Mouse (Mus musculus): ENCODE measurements at regions not wholly inside any gene's neighbourhood (a gene's known extent, or its start where the extent isn't known, plus 50 kb on each side); places are given as distances from the start of the nearest gene placed in this dataset.
A peak's percentile ranks its signal among the peaks of the same experiment; 100 is the strongest.

GRCm38 (mm10) chr15:27282279-27282678 is 184.2 kb upstream of the Ank start:
- Histone ChIP-seq H3K27me3 (replicated peaks) (no peaks in the 10 kb centered on the region), H3K4me3 (replicated peaks in 1 of 3; ENCODE audit: low read depth in 2 of 3, low read length in 2 of 3, poor library complexity in 1 of 3) (no peak overlapping the region), H3K36me3 (replicated peaks in 1 of 2; ENCODE audit: control insufficient read depth in 1 of 2, insufficient read depth in 1 of 2, low read length in 1 of 2) (no peaks in the 10 kb centered on the region), H3K4me2 (ENCODE audit: insufficient read depth, low read depth, poor library complexity, severe bottlenecking) (no peak overlapping the region), H3K79me2 (replicated peaks; ENCODE audit: control insufficient read depth, extremely low read depth, insufficient read depth, poor library complexity, severe bottlenecking) (no peaks in the 10 kb centered on the region), H3K4me1 (ENCODE audit: control insufficient read depth in 1 of 2, insufficient read depth in 2 of 2) (no peaks in the 10 kb centered on the region), H3K27ac (ENCODE audit: insufficient read depth, low read depth) (no peak overlapping the region), H3K9me3 (replicated peaks; ENCODE audit: low read length) (peaks cover 11% of the 10 kb centered on the region), H3K9ac (ENCODE audit: insufficient read depth, low read depth) (no peak overlapping the region)
- dilution Hi-C loops (cut with MboI; ENCODE audit: extremely low pct_ligation_motif_present, extremely low pct_unique_long_range_greater_than_20kb, low sequenced_read_pairs) (no loop called here), in situ Hi-C loops (cut with MboI; ENCODE audit: low pct_ligation_motif_present, low pct_unique_long_range_greater_than_20kb, low sequenced_read_pairs) (no loop called here)
- TF ChIP-seq ZKSCAN1 (IDR thresholded peaks at IDR 0.05; ENCODE audit: borderline replicate concordance, low read depth, low read length) (no peak), SMC3 (IDR thresholded peaks at IDR 0.05; ENCODE audit: low read depth, low read length) (no peak), CTCF (conservative IDR thresholded peaks at IDR 0.05 in 1 of 2, IDR thresholded peaks at IDR 0.05 in 1 of 2; ENCODE audit: low read depth in 2 of 2, low read length in 2 of 2) (peak; percentile 14 to 43; a peak in 1 of 4 replicates)
- DNase-seq (ENCODE audit: extremely low read depth) = no peak

GRCm38 (mm10) chr15:27303856-27304255 is 162.6 kb upstream of the Ank start:
- no peak overlapping the region for H3K4me3 ChIP-seq (replicated peaks in 1 of 3; ENCODE audit: low read depth in 2 of 3, low read length in 2 of 3, poor library complexity in 1 of 3)
- peaks cover 0 to 5% of the 10 kb centered on the region in 2 experiments; a peak in 2 of 4 replicates for H3K4me1 ChIP-seq (ENCODE audit: control insufficient read depth in 1 of 2, insufficient read depth in 2 of 2)
- H3K9me3 ChIP-seq (replicated peaks; ENCODE audit: low read length) = no peaks in the 10 kb centered on the region
- in situ Hi-C loops (cut with MboI; ENCODE audit: low pct_ligation_motif_present, low pct_unique_long_range_greater_than_20kb, low sequenced_read_pairs) = no loop called here
- H3K9ac ChIP-seq (ENCODE audit: insufficient read depth, low read depth) = no peak overlapping the region
- no peak overlapping the region for H3K4me2 ChIP-seq (ENCODE audit: insufficient read depth, low read depth, poor library complexity, severe bottlenecking)
- TF ChIP-seq TCF12 (IDR thresholded peaks at IDR 0.05; ENCODE audit: low read depth, low read length) (no peak), KAT2A (IDR thresholded peaks at IDR 0.05; ENCODE audit: insufficient replicate concordance, low read length) (no peak), SMC3 (IDR thresholded peaks at IDR 0.05; ENCODE audit: low read depth, low read length) (no peak), ETS1 (conservative IDR thresholded peaks at IDR 0.05; ENCODE audit: low read depth, low read length) (no peak), IRF4 (IDR thresholded peaks at IDR 0.05; ENCODE audit: low read depth, low read length) (no peak), NELFE (IDR thresholded peaks at IDR 0.05; ENCODE audit: low read depth, low read length) (no peak), ELF1 (IDR thresholded peaks at IDR 0.05; ENCODE audit: low read depth, low read length) (no peak), CTCF (conservative IDR thresholded peaks at IDR 0.05 in 1 of 2, IDR thresholded peaks at IDR 0.05 in 1 of 2; ENCODE audit: low read depth in 2 of 2, low read length in 2 of 2) (no peak), ZKSCAN1 (IDR thresholded peaks at IDR 0.05; ENCODE audit: borderline replicate concordance, low read depth, low read length) (no peak), NRF1 (IDR thresholded peaks at IDR 0.05; ENCODE audit: low read depth, low read length) (no peak)
- dilution Hi-C loops (cut with MboI; ENCODE audit: extremely low pct_ligation_motif_present, extremely low pct_unique_long_range_greater_than_20kb, low sequenced_read_pairs) = no loop called here
- H3K79me2 ChIP-seq (replicated peaks; ENCODE audit: control insufficient read depth, extremely low read depth, insufficient read depth, poor library complexity, severe bottlenecking) = no peaks in the 10 kb centered on the region
- H3K36me3 ChIP-seq (replicated peaks in 1 of 2; ENCODE audit: control insufficient read depth in 1 of 2, insufficient read depth in 1 of 2, low read length in 1 of 2) = no peaks in the 10 kb centered on the region
- no peaks in the 10 kb centered on the region for H3K27me3 ChIP-seq (replicated peaks)
- H3K27ac ChIP-seq (ENCODE audit: insufficient read depth, low read depth) = no peak overlapping the region
- no peak for DNase-seq (ENCODE audit: extremely low read depth)

- H3K9ac ChIP-seq (ENCODE audit: insufficient read depth, low read depth) = no peak overlapping the region
- DNase-seq (ENCODE audit: extremely low read depth) = no peak
These were observed 162.2 kb upstream of the Ank start for GRCm38 (mm10) chr15:27304256-27304655.

More at GRCm38 (mm10) chr15:27304256-27304655, 162.2 kb upstream of the Ank start:
- peaks cover 0 to 7% of the 10 kb centered on the region in 2 experiments; a peak in 2 of 4 replicates for H3K4me1 ChIP-seq (ENCODE audit: control insufficient read depth in 1 of 2, insufficient read depth in 2 of 2)
- H3K4me3 ChIP-seq (replicated peaks in 1 of 3; ENCODE audit: low read depth in 2 of 3, low read length in 2 of 3, poor library complexity in 1 of 3) = no peak overlapping the region
- no peak overlapping the region for H3K4me2 ChIP-seq (ENCODE audit: insufficient read depth, low read depth, poor library complexity, severe bottlenecking)
- no peaks in the 10 kb centered on the region for H3K79me2 ChIP-seq (replicated peaks; ENCODE audit: control insufficient read depth, extremely low read depth, insufficient read depth, poor library complexity, severe bottlenecking)
- no peaks in the 10 kb centered on the region for H3K27me3 ChIP-seq (replicated peaks)
- no peak overlapping the region for H3K27ac ChIP-seq (ENCODE audit: insufficient read depth, low read depth)
- H3K36me3 ChIP-seq (replicated peaks in 1 of 2; ENCODE audit: control insufficient read depth in 1 of 2, insufficient read depth in 1 of 2, low read length in 1 of 2) = no peaks in the 10 kb centered on the region
- no peak for TF ChIP-seq ZKSCAN1 (IDR thresholded peaks at IDR 0.05; ENCODE audit: borderline replicate concordance, low read depth, low read length)
- no peak for TF ChIP-seq USF2 (conservative IDR thresholded peaks at IDR 0.05; ENCODE audit: low read depth, low read length)
- no peak for TF ChIP-seq KAT2A (IDR thresholded peaks at IDR 0.05; ENCODE audit: insufficient replicate concordance, low read length)
- no peak for TF ChIP-seq JUN (IDR thresholded peaks at IDR 0.05; ENCODE audit: insufficient read depth, low read depth, low read length)
- TF ChIP-seq JUND (conservative IDR thresholded peaks at IDR 0.05; ENCODE audit: low read depth, low read length) = no peak
- no peak for TF ChIP-seq ZMIZ1 (IDR thresholded peaks at IDR 0.05; ENCODE audit: low read depth, low read length)
- TF ChIP-seq E2F4 (IDR thresholded peaks at IDR 0.05; ENCODE audit: insufficient replicate concordance, low read depth, low read length) = no peak
- no peak for TF ChIP-seq POLR2AphosphoS2 (IDR thresholded peaks at IDR 0.05; ENCODE audit: low read depth, low read length)
- no peak for TF ChIP-seq EP300 (IDR thresholded peaks at IDR 0.05; ENCODE audit: low read length)
- no peak for TF ChIP-seq ETS1 (conservative IDR thresholded peaks at IDR 0.05; ENCODE audit: low read depth, low read length)
- no peak for TF ChIP-seq PAX5 (IDR thresholded peaks at IDR 0.05; ENCODE audit: low read length)
- no peak for TF ChIP-seq UBTF (IDR thresholded peaks at IDR 0.05; ENCODE audit: low read depth, low read length)
- no peak for TF ChIP-seq GABPA (IDR thresholded peaks at IDR 0.05; ENCODE audit: insufficient replicate concordance, low read depth, low read length)
- TF ChIP-seq CHD2 (IDR thresholded peaks at IDR 0.05; ENCODE audit: low read length) = no peak
- H3K9me3 ChIP-seq (replicated peaks; ENCODE audit: low read length) = no peaks in the 10 kb centered on the region
- in situ Hi-C loops (cut with MboI; ENCODE audit: low pct_ligation_motif_present, low pct_unique_long_range_greater_than_20kb, low sequenced_read_pairs) = no loop called here
- dilution Hi-C loops (cut with MboI; ENCODE audit: extremely low pct_ligation_motif_present, extremely low pct_unique_long_range_greater_than_20kb, low sequenced_read_pairs) = no loop called here

Measured in CH12.LX (cell line).